Mouse (Mus musculus): ENCODE measurements around the gene Erlin1. TPM values are rescaled to one million over a fixed set of nuclear protein-coding genes. Genes with fewer than 3 reads are reported as not detected.

Gene Erlin1
- total and polyA plus RNA-seq, 3 experiments = 4.1 to 7.8 (median 6.0) TPM

- no peak for DNase-seq
- 68% methylated on average over 3 of the region's 3 CpGs for WGBS
- peaks cover 1% of the 10 kb centered on the region for H3K36me3 ChIP-seq (ENCODE audit: control insufficient read depth, insufficient read depth, low read length)
- no peak overlapping the region for H3K4me3 ChIP-seq
- H3K27ac ChIP-seq = no peak overlapping the region
- H3K4me1 ChIP-seq (ENCODE audit: control insufficient read depth, insufficient read depth, low read length) = no peaks in the 10 kb centered on the region
- no peak for TF ChIP-seq POLR2A (IDR thresholded peaks at IDR 0.05; ENCODE audit: insufficient read depth, low read depth, low read length)
- no peak for TF ChIP-seq EP300 (IDR thresholded peaks at IDR 0.05; ENCODE audit: insufficient read depth, low read depth, low read length)
- no peak for TF ChIP-seq CTCF (IDR thresholded peaks at IDR 0.05)
- H3K79me2 ChIP-seq (replicated peaks; ENCODE audit: control insufficient read depth, insufficient read depth, low read length) = no peaks in the 10 kb centered on the region
- no peaks in the 10 kb centered on the region for H3K27me3 ChIP-seq (ENCODE audit: control insufficient read depth, insufficient read depth, low read length)
- intact Hi-C loops (cut with DNase I) = no loop called here
- no peak overlapping the region for H3K9ac ChIP-seq (ENCODE audit: low read depth, low read length)
Measured at GRCm38 (mm10) chr19:44086278-44086677, 16.7 kb upstream of the Erlin1 start.

GRCm38 (mm10) chr19:44080920-44081319 lies 11.3 kb upstream of the Erlin1 start:
- Histone ChIP-seq H3K27ac (no peak overlapping the region), H3K79me2 (replicated peaks; ENCODE audit: control insufficient read depth, insufficient read depth, low read length) (no peaks in the 10 kb centered on the region; the same call in 1 of the 2 replicates), H3K4me1 (ENCODE audit: control insufficient read depth, insufficient read depth, low read length) (no peaks in the 10 kb centered on the region), H3K27me3 (ENCODE audit: control insufficient read depth, insufficient read depth, low read length) (no peaks in the 10 kb centered on the region), H3K9ac (ENCODE audit: low read depth, low read length) (no peak overlapping the region), H3K36me3 (ENCODE audit: control insufficient read depth, insufficient read depth, low read length) (no peaks in the 10 kb centered on the region; the same call in 1 of the 2 replicates), H3K4me3 (no peak overlapping the region)
- intact Hi-C loops (cut with DNase I) = no loop called here
- TF ChIP-seq POLR2A (IDR thresholded peaks at IDR 0.05; ENCODE audit: insufficient read depth, low read depth, low read length) (no peak), CTCF (IDR thresholded peaks at IDR 0.05) (no peak), EP300 (IDR thresholded peaks at IDR 0.05; ENCODE audit: insufficient read depth, low read depth, low read length) (no peak)
- no peak for DNase-seq
- 73% methylated on average over 2 of the region's 2 CpGs for WGBS

GRCm38 (mm10) chr19:44080023-44080422 lies 10.4 kb upstream of the Erlin1 start:
- intact Hi-C loops (cut with DNase I) = no loop called here
- H3K4me3 ChIP-seq = no peak overlapping the region
- no peak overlapping the region for H3K9ac ChIP-seq (ENCODE audit: low read depth, low read length)
- no peaks in the 10 kb centered on the region; the same call in 1 of the 2 replicates for H3K36me3 ChIP-seq (ENCODE audit: control insufficient read depth, insufficient read depth, low read length)
- no peaks in the 10 kb centered on the region for H3K27me3 ChIP-seq (ENCODE audit: control insufficient read depth, insufficient read depth, low read length)
- no peaks in the 10 kb centered on the region for H3K4me1 ChIP-seq (ENCODE audit: control insufficient read depth, insufficient read depth, low read length)
- TF ChIP-seq EP300 (IDR thresholded peaks at IDR 0.05; ENCODE audit: insufficient read depth, low read depth, low read length) (no peak), POLR2A (IDR thresholded peaks at IDR 0.05; ENCODE audit: insufficient read depth, low read depth, low read length) (no peak), CTCF (IDR thresholded peaks at IDR 0.05) (no peak)
- DNase-seq = no peak
- H3K27ac ChIP-seq = no peak overlapping the region
- no peaks in the 10 kb centered on the region; the same call in 1 of the 2 replicates for H3K79me2 ChIP-seq (replicated peaks; ENCODE audit: control insufficient read depth, insufficient read depth, low read length)
- WGBS = 91% methylated on average over 2 of the region's 2 CpGs

- Histone ChIP-seq H3K36me3 (ENCODE audit: control insufficient read depth, insufficient read depth, low read length) (no peaks in the 10 kb centered on the region; the same call in 1 of the 2 replicates), H3K27me3 (ENCODE audit: control insufficient read depth, insufficient read depth, low read length) (no peaks in the 10 kb centered on the region), H3K9ac (ENCODE audit: low read depth, low read length) (no peak overlapping the region), H3K79me2 (replicated peaks; ENCODE audit: control insufficient read depth, insufficient read depth, low read length) (no peaks in the 10 kb centered on the region; the same call in 1 of the 2 replicates), H3K27ac (no peak overlapping the region), H3K4me3 (no peak overlapping the region), H3K4me1 (ENCODE audit: control insufficient read depth, insufficient read depth, low read length) (no peaks in the 10 kb centered on the region)
- TF ChIP-seq POLR2A (IDR thresholded peaks at IDR 0.05; ENCODE audit: insufficient read depth, low read depth, low read length) (no peak), EP300 (IDR thresholded peaks at IDR 0.05; ENCODE audit: insufficient read depth, low read depth, low read length) (no peak), CTCF (IDR thresholded peaks at IDR 0.05) (no peak)
- no peak for DNase-seq
- intact Hi-C loops (cut with DNase I) = loop anchor here (10.0 kb wide), 1 partner anchor 322 kb away; the partner anchor contains the start of genes Cox15 and Cutc
- 90% methylated on average over 4 of the region's 4 CpGs for WGBS
Measured at GRCm38 (mm10) chr19:44077024-44077423, 7.4 kb upstream of the Erlin1 start.

GRCm38 (mm10) chr19:44076457-44076856 lies 6.9 kb upstream of the Erlin1 start:
- Histone ChIP-seq H3K36me3 (ENCODE audit: control insufficient read depth, insufficient read depth, low read length) (no peaks in the 10 kb centered on the region; the same call in 1 of the 2 replicates), H3K79me2 (replicated peaks; ENCODE audit: control insufficient read depth, insufficient read depth, low read length) (no peaks in the 10 kb centered on the region; the same call in 1 of the 2 replicates), H3K27ac (no peak overlapping the region), H3K4me1 (ENCODE audit: control insufficient read depth, insufficient read depth, low read length) (no peaks in the 10 kb centered on the region), H3K27me3 (ENCODE audit: control insufficient read depth, insufficient read depth, low read length) (no peaks in the 10 kb centered on the region), H3K9ac (ENCODE audit: low read depth, low read length) (no peak overlapping the region), H3K4me3 (no peak overlapping the region)
- intact Hi-C loops (cut with DNase I) = loop anchor here (10.0 kb wide), 1 partner anchor 322 kb away; the partner anchor contains the start of genes Cox15 and Cutc
- WGBS = 84% methylated on average over 9 of the region's 9 CpGs
- no peak for TF ChIP-seq POLR2A (IDR thresholded peaks at IDR 0.05; ENCODE audit: insufficient read depth, low read depth, low read length)
- TF ChIP-seq CTCF (IDR thresholded peaks at IDR 0.05) = no peak
- TF ChIP-seq EP300 (IDR thresholded peaks at IDR 0.05; ENCODE audit: insufficient read depth, low read depth, low read length) = no peak
- DNase-seq = no peak

GRCm38 (mm10) chr19:44074986-44075385 lies 5.4 kb upstream of the Erlin1 start:
- TF ChIP-seq CTCF (IDR thresholded peaks at IDR 0.05) = no peak
- no peak for TF ChIP-seq EP300 (IDR thresholded peaks at IDR 0.05; ENCODE audit: insufficient read depth, low read depth, low read length)
- no peak for TF ChIP-seq POLR2A (IDR thresholded peaks at IDR 0.05; ENCODE audit: insufficient read depth, low read depth, low read length)
- intact Hi-C loops (cut with DNase I) = loop anchor here (10.0 kb wide), 1 partner anchor 320 kb away; the partner anchor contains the start of genes Cox15 and Cutc
- no peaks in the 10 kb centered on the region; the same call in 1 of the 2 replicates for H3K36me3 ChIP-seq (ENCODE audit: control insufficient read depth, insufficient read depth, low read length)
- no peak overlapping the region for H3K27ac ChIP-seq
- no peaks in the 10 kb centered on the region for H3K27me3 ChIP-seq (ENCODE audit: control insufficient read depth, insufficient read depth, low read length)
- no peak for DNase-seq
- no peaks in the 10 kb centered on the region for H3K4me1 ChIP-seq (ENCODE audit: control insufficient read depth, insufficient read depth, low read length)
- 80% methylated on average over 11 of the region's 11 CpGs for WGBS
- no peak overlapping the region for H3K9ac ChIP-seq (ENCODE audit: low read depth, low read length)
- H3K4me3 ChIP-seq = no peak overlapping the region
- H3K79me2 ChIP-seq (replicated peaks; ENCODE audit: control insufficient read depth, insufficient read depth, low read length) = no peaks in the 10 kb centered on the region; the same call in 1 of the 2 replicates

All from heart, adult 2 months (tissue).